Mouse (Mus musculus) midbrain, embryonic 14.5 days (tissue): ENCODE results near the gene Glb1l. TPM values are rescaled to one million over a fixed set of nuclear protein-coding genes. Genes with fewer than 3 reads are reported as not detected.

Experiments
- ATAC-seq: fragments of 200-750 bp; cut with Nextera tagmentation; 2 replicates; pipeline ENCODE4 v1.8.0; 2017; ENCODE audit warnings: moderate number of reproducible peaks, moderate library complexity; ENCODE audit not compliant: low FRiP score, low TSS enrichment
- DNase-seq: peaks from one replicate; pipeline ENCODE4 v3.0.0-alpha.2; 2015
- H3K27ac ChIP-seq: fragments of 300-500 bp; sonication (generic); replicated peaks from 2 replicates; pipeline ENCODE4 v1.5.1; 2014; ENCODE audit warnings: mild to moderate bottlenecking, low read depth, low read length, moderate library complexity
- H3K27me3 ChIP-seq: fragments of 300-500 bp; sonication (generic); 2 replicates; pipeline ENCODE4 v1.6.1; 2014; ENCODE audit warnings: low read length, control low read depth, mixed read lengths; ENCODE audit not compliant: control insufficient read depth, insufficient read depth
- H3K36me3 ChIP-seq: fragments of 300-500 bp; sonication (generic); 2 replicates; pipeline ENCODE4 v1.6.1; 2014; ENCODE audit warnings: low read length, control low read depth; ENCODE audit not compliant: control insufficient read depth, insufficient read depth
- H3K4me1 ChIP-seq: fragments of 300-500 bp; sonication (generic); 2 replicates; pipeline ENCODE4 v1.6.1; 2014; ENCODE audit warnings: mild to moderate bottlenecking, antibody characterized with exemption, low read length, control low read depth; ENCODE audit not compliant: control insufficient read depth, insufficient read depth
- H3K4me2 ChIP-seq: fragments of 300-500 bp; sonication (generic); 2 replicates; pipeline ENCODE4 v1.6.1; 2014; ENCODE audit warnings: mild to moderate bottlenecking, low read length, moderate library complexity
- H3K4me3 ChIP-seq: fragments of 300-500 bp; sonication (generic); replicated peaks from 2 replicates; pipeline ENCODE4 v1.5.1; 2014; ENCODE audit warnings: low read depth, low read length
- H3K9ac ChIP-seq: fragments of 300-500 bp; sonication (generic); replicated peaks from 2 replicates; pipeline ENCODE4 v1.6.1; 2014; ENCODE audit warnings: mild to moderate bottlenecking, low read length, moderate library complexity
- H3K9me3 ChIP-seq: fragments of 300-500 bp; sonication (generic); 2 replicates; pipeline ENCODE4 v1.6.1; 2016; ENCODE audit warnings: low read length, control low read depth, mixed read lengths; ENCODE audit not compliant: control insufficient read depth
- WGBS: fragments of 180-500 bp; shearing (Covaris S2); extraction: QIAGEN DNeasy Blood & Tissue Kit; methylation state at CpG from one replicate; pipeline ENCODE4 v1.1.7; 2014; 5-methylcytosine and 5-hydroxymethylcytosine counted together
- microRNA-seq: library from miRNA; unstranded; fragments of <30 nt; microRNA quantifications from one replicate; pipeline ENCODE4, GENCODE M21; 2016
- polyA plus RNA-seq: library from polyadenylated mRNA; unstranded; fragments of >200 nt; fragmentation: Nextera tagmentation; extraction: Ambion mirVana; gene quantifications from 2 replicates; pipeline ENCODE4 v1.2.1, GENCODE M21; 2014

Glb1l gene
- polyA plus RNA-seq, 1 experiment from 2014 or later = 24.2 TPM

DNA sequence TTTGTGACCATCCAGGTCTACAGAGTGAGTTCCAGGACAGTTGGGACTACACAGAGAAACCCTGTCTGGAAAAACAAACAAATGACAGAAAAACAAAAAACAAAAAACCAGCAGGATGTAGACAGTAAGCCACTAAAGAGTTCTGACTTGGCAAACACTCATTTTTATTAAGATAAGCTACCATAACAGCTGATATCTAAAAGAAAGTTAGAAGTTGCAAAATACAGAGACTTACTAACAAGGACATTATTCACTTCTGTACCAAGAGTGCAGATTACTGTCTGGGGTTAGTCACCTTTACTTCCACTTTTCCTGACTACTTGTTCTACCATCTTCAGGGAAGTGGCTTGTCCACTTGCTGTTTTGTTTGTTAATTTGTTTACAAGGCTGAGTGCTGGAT, 51.6 kb downstream of the Glb1l start:
- H3K4me2 ChIP-seq = no peak overlapping the region
- H3K9ac ChIP-seq = no peak overlapping the region
- DNase-seq = no peak
- no peak for ATAC-seq
- H3K4me3 ChIP-seq = no peak overlapping the region
- H3K36me3 ChIP-seq = no peaks in the 10 kb centered on the region
- H3K9me3 ChIP-seq = no peaks in the 10 kb centered on the region
- H3K4me1 ChIP-seq = no peaks in the 10 kb centered on the region
- H3K27me3 ChIP-seq = no peaks in the 10 kb centered on the region
- H3K27ac ChIP-seq = no peak overlapping the region

DNA sequence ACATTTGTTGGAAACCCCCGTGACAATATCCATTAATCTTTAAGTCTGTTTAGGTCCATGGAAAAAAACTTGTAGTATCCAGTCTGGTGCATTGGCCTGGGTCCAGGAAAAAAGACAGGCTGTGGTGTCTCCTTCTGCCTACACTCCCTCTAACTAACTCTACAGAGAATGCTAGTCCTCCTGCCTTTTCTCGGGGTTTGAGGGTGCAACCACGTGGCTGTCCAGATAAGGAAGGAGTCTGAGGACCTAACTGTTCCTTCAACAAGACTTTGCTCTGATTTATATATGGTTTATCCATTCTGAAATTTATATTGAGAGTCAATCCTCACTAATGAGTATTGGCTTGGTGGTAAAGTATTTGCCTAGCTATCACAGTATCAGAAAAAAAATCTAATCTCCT, 54.8 kb downstream of the Glb1l start:
- Histone ChIP-seq H3K4me2 (no peak overlapping the region), H3K27me3 (no peaks in the 10 kb centered on the region), H3K4me1 (no peaks in the 10 kb centered on the region), H3K27ac (no peak overlapping the region), H3K9me3 (no peaks in the 10 kb centered on the region), H3K36me3 (no peaks in the 10 kb centered on the region), H3K9ac (no peak overlapping the region), H3K4me3 (no peak overlapping the region)
- DNase-seq = no peak
- no peak for ATAC-seq
- 72% methylated on average over 3 of the region's 3 CpGs for WGBS

DNA sequence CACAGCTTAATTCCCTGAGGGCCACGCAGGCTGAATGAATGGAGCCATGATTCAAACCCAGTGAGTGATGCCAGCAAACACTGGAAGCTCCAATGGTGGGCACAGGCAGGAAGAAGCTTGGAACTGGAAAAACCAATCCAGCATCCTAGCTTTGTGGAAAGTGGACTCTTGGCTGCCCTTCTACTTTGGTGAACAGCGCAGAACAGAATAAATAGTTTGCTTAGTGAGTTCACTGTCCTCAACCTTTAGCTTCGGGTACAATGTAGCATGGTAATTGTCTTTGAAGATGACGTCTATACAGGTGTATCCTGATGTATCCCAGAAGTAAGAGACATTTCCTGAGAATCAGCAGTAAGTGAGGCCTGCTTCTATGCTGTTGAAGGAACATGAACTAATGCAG, 61.9 kb downstream of the Glb1l start:
- Histone ChIP-seq H3K9ac (no peak overlapping the region), H3K4me1 (peaks cover 4% of the 10 kb centered on the region; the same call in 1 of the 2 replicates), H3K27ac (no peak overlapping the region), H3K36me3 (peaks cover 50% of the 10 kb centered on the region), H3K4me3 (no peak overlapping the region), H3K27me3 (no peaks in the 10 kb centered on the region), H3K9me3 (no peaks in the 10 kb centered on the region), H3K4me2 (no peak overlapping the region)
- DNase-seq (no peak), ATAC-seq (no peak)
- WGBS = 91% methylated on average over 4 of the region's 4 CpGs

Small RNA genes within 50 kb of the gene (microRNA-seq; reads per million reads assigned to microRNA genes)
- gene Gm27943 = not detected

Other genes starting within 250 kb of the Glb1l start
- 6.9 and 7.7 TPM in 2 replicates for gene Nhej1, start 85.6 kb downstream of the Glb1l start, polyA plus RNA-seq
- not detected in 2 replicates for gene Slc23a3, start 76.9 kb downstream of the Glb1l start, polyA plus RNA-seq
- gene Cnppd1, start 68.1 kb downstream of the Glb1l start, polyA plus RNA-seq = 48.8 and 52.5 TPM in 2 replicates
- gene Retreg2, start 68.0 kb downstream of the Glb1l start, polyA plus RNA-seq = 126 and 133 TPM in 2 replicates
- 34.5 and 34.8 TPM in 2 replicates for gene Zfand2b, start 42.2 kb downstream of the Glb1l start, polyA plus RNA-seq
- gene Abcb6, start 30.4 kb downstream of the Glb1l start, polyA plus RNA-seq = 35.5 and 36.3 TPM in 2 replicates
- gene Ankzf1, start 18.7 kb downstream of the Glb1l start, polyA plus RNA-seq = 18.1 and 19.7 TPM in 2 replicates
- gene Atg9a, start 18.6 kb downstream of the Glb1l start, polyA plus RNA-seq = 40.7 and 47.8 TPM in 2 replicates
- 120 and 144 TPM in 2 replicates for gene Stk16, start within 50 bp of the Glb1l start, polyA plus RNA-seq
- 4.2 and 6.4 TPM in 2 replicates for gene Tuba4a, start 9.1 kb upstream of the Glb1l start, polyA plus RNA-seq
- not detected in 2 replicates for gene A630095N17Rik, start 21.3 kb upstream of the Glb1l start, polyA plus RNA-seq
- gene Dnajb2, start 25.6 kb upstream of the Glb1l start, polyA plus RNA-seq = 29.5 and 38.3 TPM in 2 replicates
- gene Ptprn, start 53.7 kb upstream of the Glb1l start, polyA plus RNA-seq = 16.6 and 19.3 TPM in 2 replicates
- gene Resp18, start 67.6 kb upstream of the Glb1l start, polyA plus RNA-seq = 116 and 164 TPM in 2 replicates
- 146 and 152 TPM in 2 replicates for gene Dnpep, start 107.2 kb upstream of the Glb1l start, polyA plus RNA-seq
- 0.32 and 1.4 TPM in 2 replicates for gene Des, start 149.5 kb upstream of the Glb1l start, polyA plus RNA-seq
- gene Speg, start 164.5 kb upstream of the Glb1l start, polyA plus RNA-seq = 15.6 and 19.4 TPM in 2 replicates
- 75.7 and 75.9 TPM in 2 replicates for gene Gmppa, start 225.1 kb upstream of the Glb1l start, polyA plus RNA-seq
- 16.6 and 34.3 TPM in 2 replicates for gene Asic4, start 239.6 kb upstream of the Glb1l start, polyA plus RNA-seq